Mouse (Mus musculus): ENCODE results near the gene Sh3bgr. TPM values are rescaled to one million over a fixed set of nuclear protein-coding genes. Genes with fewer than 3 reads are reported as not detected.

Sh3bgr gene
- polyA plus RNA-seq, 1 experiment: 10.3 TPM

DNA sequence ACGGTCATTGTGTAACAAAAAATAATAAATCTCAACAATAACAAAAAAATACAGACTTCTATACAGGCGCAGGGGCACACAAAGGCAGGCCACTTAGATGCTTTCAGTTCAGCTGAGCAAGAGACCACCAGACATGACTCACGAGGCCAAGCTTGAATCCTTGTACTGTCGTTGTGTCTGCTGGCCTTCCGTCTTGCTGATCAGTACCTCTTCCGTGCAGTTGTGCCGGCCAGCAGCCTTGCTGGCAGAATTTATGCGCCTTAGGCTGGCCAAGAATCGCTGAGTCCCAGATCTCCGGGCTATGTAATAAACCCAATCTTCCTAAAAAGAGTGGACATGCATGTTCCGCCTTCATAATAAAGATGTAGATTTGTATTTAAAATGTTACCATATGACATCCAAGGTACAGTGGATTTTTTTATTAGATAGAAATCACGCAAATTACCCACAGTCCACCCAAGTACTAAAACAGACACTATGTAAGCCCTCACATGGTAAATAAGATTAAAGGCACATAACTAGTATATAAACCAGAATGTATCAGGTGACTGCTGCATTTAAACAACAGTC is 41.7 kb upstream of the Sh3bgr start:
- no peak overlapping the region for H3K4me3 ChIP-seq (ENCODE audit: insufficient read depth, poor library complexity, severe bottlenecking)

DNA sequence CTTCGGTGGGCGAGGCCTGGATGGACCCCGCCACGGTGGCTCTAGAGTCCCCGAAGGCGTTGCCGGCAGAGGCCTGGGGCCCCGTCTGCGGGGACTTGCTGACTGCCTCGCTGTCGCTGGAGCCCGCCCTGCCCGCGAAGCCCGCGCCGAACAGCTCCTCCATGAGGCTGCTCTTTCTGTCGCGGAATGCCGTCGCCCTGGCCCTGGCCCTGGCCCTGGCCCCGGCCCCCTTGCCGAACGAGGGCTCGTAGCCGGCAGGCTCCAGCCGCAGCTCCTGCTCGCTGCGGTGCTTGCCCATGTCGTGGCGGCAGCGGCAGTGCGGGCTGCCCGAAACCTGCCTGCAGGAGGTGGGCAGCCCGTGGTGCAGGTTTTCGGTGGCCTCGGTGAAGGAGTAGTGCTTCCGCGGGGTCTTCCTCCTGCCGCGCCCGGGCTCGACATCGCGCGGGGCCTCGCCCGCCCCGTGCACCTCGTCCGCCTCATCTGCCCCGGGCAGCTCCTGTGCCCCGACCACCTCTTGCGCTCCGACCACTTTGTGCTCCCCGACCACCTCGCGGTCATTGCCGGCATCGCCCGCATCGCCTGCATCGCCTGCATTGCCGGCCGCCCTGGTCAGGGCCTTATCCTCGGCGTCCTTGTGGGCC is 41.0 kb upstream of the Sh3bgr start:
- TF ChIP-seq MAX (IDR thresholded peaks at IDR 0.05) (no peak), MYOG (IDR thresholded peaks at IDR 0.05; ENCODE audit: control insufficient read depth, extremely low read depth, insufficient read length) (no peak), MYOD1 (IDR thresholded peaks at IDR 0.05; ENCODE audit: control insufficient read depth, insufficient read length, low read depth) (no peak), CEBPB (IDR thresholded peaks at IDR 0.05; ENCODE audit: low read depth) (no peak), CTCF (IDR thresholded peaks at IDR 0.05; ENCODE audit: control insufficient read depth, insufficient read depth, insufficient read length) (no peak), USF1 (IDR thresholded peaks at IDR 0.05; ENCODE audit: low read depth) (no peak), FOSL1 (IDR thresholded peaks at IDR 0.05; ENCODE audit: insufficient read depth, low read length, poor library complexity, severe bottlenecking) (no peak)
- Histone ChIP-seq H3K4me3 (ENCODE audit: insufficient read depth, poor library complexity, severe bottlenecking) (no peak overlapping the region), H3ac (ENCODE audit: control insufficient read depth, insufficient read length, low read depth) (no peak overlapping the region), H3K79me2 (ENCODE audit: control insufficient read depth, insufficient read depth) (no peaks in the 10 kb centered on the region), H3K27me3 (ENCODE audit: control insufficient read depth, insufficient read depth, insufficient read length) (no peaks in the 10 kb centered on the region), H3K79me3 (ENCODE audit: low read depth) (no peaks in the 10 kb centered on the region), H3K36me3 (ENCODE audit: control insufficient read depth, insufficient read depth) (peaks cover 28% of the 10 kb centered on the region)

More for the DNA sequence above, 41.7 kb upstream of the Sh3bgr start:
- no peak for TF ChIP-seq CTCF (IDR thresholded peaks at IDR 0.05; ENCODE audit: control insufficient read depth, insufficient read depth, insufficient read length)
- no peak for TF ChIP-seq MAX (IDR thresholded peaks at IDR 0.05)
- no peak for TF ChIP-seq MYOG (IDR thresholded peaks at IDR 0.05; ENCODE audit: control insufficient read depth, extremely low read depth, insufficient read length)
- no peak for TF ChIP-seq MYOD1 (IDR thresholded peaks at IDR 0.05; ENCODE audit: control insufficient read depth, insufficient read length, low read depth)
- TF ChIP-seq USF1 (IDR thresholded peaks at IDR 0.05; ENCODE audit: low read depth): no peak
- no peak for TF ChIP-seq CEBPB (IDR thresholded peaks at IDR 0.05; ENCODE audit: low read depth)
- TF ChIP-seq FOSL1 (IDR thresholded peaks at IDR 0.05; ENCODE audit: insufficient read depth, low read length, poor library complexity, severe bottlenecking): no peak
- peaks cover under 1% of the 10 kb centered on the region for H3K79me2 ChIP-seq (ENCODE audit: control insufficient read depth, insufficient read depth)
- H3K27me3 ChIP-seq (ENCODE audit: control insufficient read depth, insufficient read depth, insufficient read length): no peaks in the 10 kb centered on the region
- H3K36me3 ChIP-seq (ENCODE audit: control insufficient read depth, insufficient read depth): peaks cover 34% of the 10 kb centered on the region
- no peaks in the 10 kb centered on the region for H3K79me3 ChIP-seq (ENCODE audit: low read depth)
- H3ac ChIP-seq (ENCODE audit: control insufficient read depth, insufficient read length, low read depth): no peak overlapping the region

DNA sequence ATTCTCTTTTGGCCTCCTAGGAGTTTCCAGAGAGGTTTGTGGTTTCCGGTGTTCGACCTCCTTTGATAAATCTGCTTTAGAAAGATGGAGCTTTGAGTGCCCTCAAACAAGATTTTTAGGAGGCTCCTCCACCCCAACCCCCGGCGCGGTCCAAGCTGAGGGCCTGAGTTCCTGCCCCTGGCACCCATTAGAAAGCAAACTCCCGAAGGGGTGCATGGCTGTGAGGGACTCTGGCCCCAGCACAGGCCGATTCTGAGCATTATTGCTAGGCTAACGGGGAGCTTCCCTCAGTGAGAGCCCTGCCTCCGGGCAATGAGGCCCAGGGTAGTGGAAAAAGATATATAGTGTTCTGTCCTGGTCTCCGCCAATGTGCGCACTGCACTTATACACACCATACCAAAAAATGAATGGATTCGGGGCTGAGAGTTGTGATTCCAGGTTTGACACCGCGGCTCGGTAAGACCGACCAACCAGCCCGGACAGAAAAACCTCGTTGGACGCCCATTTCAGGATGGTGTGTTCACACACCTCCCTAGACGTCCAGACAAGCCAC is 40.4 kb upstream of the Sh3bgr start:
- H3K4me3 ChIP-seq (ENCODE audit: insufficient read depth, poor library complexity, severe bottlenecking): no peak overlapping the region
- no peaks in the 10 kb centered on the region for H3K79me2 ChIP-seq (ENCODE audit: control insufficient read depth, insufficient read depth)
- peaks cover 25% of the 10 kb centered on the region for H3K36me3 ChIP-seq (ENCODE audit: control insufficient read depth, insufficient read depth)
- no peaks in the 10 kb centered on the region for H3K79me3 ChIP-seq (ENCODE audit: low read depth)
- TF ChIP-seq CEBPB (IDR thresholded peaks at IDR 0.05; ENCODE audit: low read depth) (no peak), MYOG (IDR thresholded peaks at IDR 0.05; ENCODE audit: control insufficient read depth, extremely low read depth, insufficient read length) (no peak), USF1 (IDR thresholded peaks at IDR 0.05; ENCODE audit: low read depth) (no peak), MYOD1 (IDR thresholded peaks at IDR 0.05; ENCODE audit: control insufficient read depth, insufficient read length, low read depth) (no peak), MAX (IDR thresholded peaks at IDR 0.05) (no peak), CTCF (IDR thresholded peaks at IDR 0.05; ENCODE audit: control insufficient read depth, insufficient read depth, insufficient read length) (no peak)
- no peak overlapping the region for H3ac ChIP-seq (ENCODE audit: control insufficient read depth, insufficient read length, low read depth)
- no peaks in the 10 kb centered on the region for H3K27me3 ChIP-seq (ENCODE audit: control insufficient read depth, insufficient read depth, insufficient read length)

DNA sequence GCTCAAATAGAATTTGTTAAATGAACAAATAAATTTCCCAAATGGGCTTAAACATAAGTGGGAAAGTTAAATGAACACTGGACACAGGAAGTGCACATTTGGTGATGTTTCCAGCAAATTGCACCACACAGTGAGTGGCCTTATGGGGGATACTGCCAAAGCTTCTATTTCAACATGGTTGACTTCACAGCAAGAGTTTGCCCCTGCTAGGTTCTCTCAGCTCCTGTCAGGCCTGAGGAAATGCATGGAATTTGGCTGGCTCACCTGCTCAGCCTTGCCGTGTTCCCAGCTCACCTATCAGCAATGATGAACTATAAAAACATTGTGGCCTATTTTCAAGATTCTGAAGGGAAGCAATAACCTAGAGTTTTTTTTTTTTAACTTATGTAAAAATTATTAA is 39.3 kb upstream of the Sh3bgr start:
- Histone ChIP-seq H3K27me3 (ENCODE audit: control insufficient read depth, insufficient read depth, insufficient read length) (no peaks in the 10 kb centered on the region), H3ac (ENCODE audit: control insufficient read depth, insufficient read length, low read depth) (no peak overlapping the region), H3K79me2 (ENCODE audit: control insufficient read depth, insufficient read depth) (no peaks in the 10 kb centered on the region), H3K36me3 (ENCODE audit: control insufficient read depth, insufficient read depth) (peaks cover 19% of the 10 kb centered on the region), H3K4me3 (ENCODE audit: insufficient read depth, poor library complexity, severe bottlenecking) (no peak overlapping the region), H3K79me3 (ENCODE audit: low read depth) (no peaks in the 10 kb centered on the region)
- TF ChIP-seq MAX (IDR thresholded peaks at IDR 0.05): no peak
- no peak for TF ChIP-seq USF1 (IDR thresholded peaks at IDR 0.05; ENCODE audit: low read depth)
- TF ChIP-seq MYOD1 (IDR thresholded peaks at IDR 0.05; ENCODE audit: control insufficient read depth, insufficient read length, low read depth): no peak
- no peak for TF ChIP-seq FOSL1 (IDR thresholded peaks at IDR 0.05; ENCODE audit: insufficient read depth, low read length, poor library complexity, severe bottlenecking)

DNA sequence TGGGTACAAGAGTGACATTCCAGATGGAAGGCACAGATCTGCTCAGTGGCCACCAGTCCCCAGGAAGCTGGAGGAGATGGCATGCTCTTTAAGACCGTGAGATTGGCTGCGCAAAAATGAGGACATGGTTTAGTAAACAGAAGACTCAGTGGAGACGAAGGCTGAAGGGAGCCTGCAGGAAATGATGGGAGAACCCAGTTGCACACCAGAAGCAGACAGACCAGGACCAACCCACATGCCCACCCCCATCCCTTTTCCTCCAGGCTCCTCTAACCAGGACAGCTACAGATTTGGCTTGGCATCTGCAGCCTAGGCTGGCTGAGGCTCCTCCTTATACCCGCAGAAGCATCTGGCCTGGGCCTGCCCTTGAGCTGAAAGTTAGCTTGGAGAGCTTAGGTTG is 38.9 kb upstream of the Sh3bgr start:
- Histone ChIP-seq H3ac (ENCODE audit: control insufficient read depth, insufficient read length, low read depth) (no peak overlapping the region), H3K79me3 (ENCODE audit: low read depth) (no peaks in the 10 kb centered on the region), H3K27me3 (ENCODE audit: control insufficient read depth, insufficient read depth, insufficient read length) (no peaks in the 10 kb centered on the region), H3K79me2 (ENCODE audit: control insufficient read depth, insufficient read depth) (no peaks in the 10 kb centered on the region), H3K36me3 (ENCODE audit: control insufficient read depth, insufficient read depth) (peaks cover 18% of the 10 kb centered on the region), H3K4me3 (ENCODE audit: insufficient read depth, poor library complexity, severe bottlenecking) (no peak overlapping the region)
- TF ChIP-seq MYOD1 (IDR thresholded peaks at IDR 0.05; ENCODE audit: control insufficient read depth, insufficient read length, low read depth) (no peak), MYOG (IDR thresholded peaks at IDR 0.05; ENCODE audit: control insufficient read depth, extremely low read depth, insufficient read length) (no peak), CTCF (IDR thresholded peaks at IDR 0.05; ENCODE audit: control insufficient read depth, insufficient read depth, insufficient read length) (no peak)

All from C2C12 (cell line).